Mouse (Mus musculus): ENCODE measurements around the gene Dst.

Dst gene

DNA sequence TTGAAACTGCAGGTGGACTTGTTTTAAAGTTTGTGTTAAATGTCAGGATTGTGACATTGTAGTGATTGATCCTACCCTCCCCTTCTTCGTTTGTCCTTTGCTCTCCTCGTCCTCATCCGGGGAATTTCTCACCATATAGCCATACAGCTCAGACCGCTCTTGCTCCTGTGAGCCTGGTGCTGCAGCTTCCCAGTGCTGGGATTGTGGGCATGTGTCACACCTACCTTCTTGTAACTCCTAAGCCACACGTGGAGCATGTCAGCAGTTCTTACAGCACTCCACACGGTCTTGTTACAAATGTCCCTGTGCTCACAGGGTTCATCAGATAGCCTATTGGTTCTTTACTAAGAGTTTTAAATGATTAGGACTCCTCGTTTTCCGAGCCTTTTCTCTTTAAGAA is 196.8 kb downstream of the Dst start:
- no peak for DNase-seq

DNA sequence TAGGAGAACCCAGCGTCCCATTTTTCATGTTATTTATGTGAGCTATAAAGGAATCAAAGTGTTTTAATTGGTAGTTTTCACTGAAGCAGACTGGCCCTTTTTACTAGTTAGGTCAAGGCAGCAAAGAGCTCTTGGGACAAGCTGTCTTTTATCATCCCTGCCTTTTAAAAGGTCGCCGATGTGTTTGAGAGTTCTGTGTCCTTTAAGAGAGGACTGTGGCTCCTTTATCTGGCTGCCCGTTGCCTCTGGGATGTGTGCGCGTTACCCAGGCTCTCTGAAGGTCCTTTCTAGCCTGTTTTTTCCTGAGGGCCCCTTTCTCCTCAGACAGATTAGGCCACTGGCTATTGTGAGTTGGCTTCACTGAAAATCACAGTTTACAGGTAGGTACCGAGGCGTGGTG is 198.6 kb downstream of the Dst start:
- no peak for DNase-seq

DNA sequence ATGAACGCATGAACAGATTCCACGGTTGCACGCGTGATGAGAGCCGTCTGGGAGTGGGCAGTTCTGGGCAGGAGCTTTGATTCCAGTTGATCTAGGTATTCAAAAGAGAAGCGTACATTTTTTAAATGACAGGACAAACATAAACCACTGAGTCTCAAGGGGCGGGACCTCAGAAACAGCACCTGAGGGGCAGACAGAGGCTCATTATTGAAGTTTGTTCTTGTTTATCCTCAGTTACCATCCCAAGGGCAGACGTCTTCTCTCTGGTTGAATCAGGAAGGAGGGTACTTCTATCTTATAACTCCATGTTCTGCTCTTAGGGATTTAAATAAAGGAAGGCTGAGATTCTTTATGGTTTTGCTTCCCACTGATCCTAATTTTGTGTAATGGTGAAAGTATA is 199.1 kb downstream of the Dst start:
- no peak for DNase-seq

DNA sequence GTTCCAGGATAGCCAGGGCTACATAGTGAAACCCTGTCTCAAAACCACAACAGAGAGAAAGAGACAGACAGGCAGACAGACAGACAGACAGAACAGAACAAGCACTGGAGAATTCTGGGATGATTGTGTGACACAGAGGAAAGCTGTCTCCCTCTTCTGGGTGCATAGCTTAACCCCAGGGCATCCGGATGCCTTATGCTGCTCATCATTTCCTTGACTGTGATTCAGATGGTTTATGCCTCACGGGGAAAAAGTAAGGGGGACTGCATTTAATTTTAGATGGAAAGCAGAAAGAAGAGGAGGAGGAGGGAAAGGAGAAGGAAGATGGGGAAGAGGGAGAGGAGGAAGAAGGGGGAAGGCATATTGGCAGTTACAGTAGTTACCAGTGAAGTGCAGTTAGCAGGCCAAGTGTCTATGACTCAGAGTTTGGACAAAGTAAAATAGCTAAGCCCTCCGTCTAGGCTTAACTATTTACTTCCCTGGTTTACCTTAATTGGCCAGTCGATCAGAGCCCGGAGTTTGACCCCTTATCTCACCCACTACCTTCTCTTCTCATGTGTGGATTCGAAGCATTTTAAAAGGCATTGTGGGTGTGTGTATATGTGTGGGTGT is 201.7 kb downstream of the Dst start:
- DNase-seq, result no peak

DNA sequence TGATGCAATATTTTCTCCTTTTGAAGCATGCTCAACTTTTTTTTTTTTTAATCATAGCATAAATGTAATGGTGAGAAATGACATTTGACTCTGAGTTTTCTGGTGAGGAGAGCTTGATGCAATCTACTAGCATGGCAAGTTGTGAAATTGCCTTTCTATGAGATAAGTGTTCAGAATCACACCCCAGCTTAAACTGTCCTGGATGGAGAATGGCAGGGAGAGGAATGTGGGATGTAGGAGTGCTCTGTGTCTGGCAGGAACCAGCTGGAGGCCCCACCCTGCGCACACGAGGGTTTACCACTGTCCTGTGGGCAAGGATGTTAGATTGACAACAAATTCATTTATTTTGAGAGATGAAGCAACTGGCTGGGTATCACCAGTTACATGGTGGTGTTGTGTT is 202.8 kb downstream of the Dst start:
- DNase-seq, result no peak

- DNase-seq, result no peak
Measured at GRCm38 (mm10) chr1:34111954-34112353, 203.9 kb downstream of the Dst start.

DNA sequence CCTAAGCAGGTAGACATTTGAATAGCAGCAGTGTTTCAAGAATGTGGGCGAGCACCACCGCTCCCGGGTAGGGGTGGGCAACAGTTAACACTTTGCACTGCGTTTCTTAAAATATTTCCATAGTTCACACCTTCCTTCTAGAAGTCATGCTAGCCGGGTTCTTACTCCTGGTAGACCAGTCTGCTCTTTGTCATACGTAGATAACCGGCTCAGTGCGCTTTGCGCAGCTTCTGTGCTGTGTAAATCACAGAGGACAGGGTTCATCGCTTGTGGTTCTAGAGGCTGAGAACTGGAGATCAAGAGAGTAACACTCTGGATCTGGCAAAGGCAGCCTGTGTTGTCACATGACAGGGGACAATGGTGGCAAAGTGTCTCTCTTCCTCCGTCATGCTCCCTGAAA is 208.4 kb downstream of the Dst start:
- no peak for DNase-seq

DNA sequence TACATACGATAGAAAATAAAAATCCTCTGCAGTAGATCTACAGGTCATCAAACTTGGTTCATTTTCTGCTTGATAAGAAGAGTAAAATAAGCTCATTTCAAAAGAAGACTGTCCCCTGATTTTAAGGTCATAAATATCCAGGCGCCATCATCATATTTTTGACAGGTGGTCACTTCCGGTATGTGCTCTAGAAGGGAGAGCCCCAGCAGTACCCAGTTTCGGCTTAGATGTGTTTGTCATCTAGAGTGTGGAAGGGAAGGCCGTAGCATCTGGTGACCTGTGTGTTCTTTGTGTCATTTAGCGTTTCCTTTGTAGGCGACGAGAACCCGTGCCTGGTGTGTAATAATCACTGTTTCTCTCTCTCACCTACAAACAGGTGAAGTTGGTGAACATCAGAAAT is 209.0 kb downstream of the Dst start:
- no peak for DNase-seq

DNA sequence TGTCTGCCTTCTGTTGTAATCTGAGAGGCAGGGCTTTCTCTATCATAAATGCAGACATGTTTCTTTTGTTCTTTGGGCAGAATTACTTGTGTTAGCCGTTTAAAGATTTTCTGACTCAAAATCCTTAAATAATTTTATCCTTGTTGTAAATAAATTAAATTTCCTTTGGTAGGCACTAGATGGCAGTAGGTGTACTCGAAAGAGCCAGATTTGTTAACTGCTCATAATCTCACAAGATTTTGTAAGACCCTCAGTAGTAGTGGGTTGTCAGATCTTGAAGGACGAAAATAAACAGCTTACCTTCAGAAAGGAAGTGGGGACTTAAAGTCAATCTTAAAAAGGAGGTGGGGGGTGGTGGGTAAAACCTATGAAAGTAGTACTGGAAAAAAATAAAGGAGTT is 209.7 kb downstream of the Dst start:
- no peak for DNase-seq

GRCm38 (mm10) chr1:34120066-34120465 is 212.0 kb downstream of the Dst start:
- no peak for DNase-seq

- DNase-seq, result no peak
Measured at GRCm38 (mm10) chr1:34120602-34121001, 212.6 kb downstream of the Dst start.

DNA sequence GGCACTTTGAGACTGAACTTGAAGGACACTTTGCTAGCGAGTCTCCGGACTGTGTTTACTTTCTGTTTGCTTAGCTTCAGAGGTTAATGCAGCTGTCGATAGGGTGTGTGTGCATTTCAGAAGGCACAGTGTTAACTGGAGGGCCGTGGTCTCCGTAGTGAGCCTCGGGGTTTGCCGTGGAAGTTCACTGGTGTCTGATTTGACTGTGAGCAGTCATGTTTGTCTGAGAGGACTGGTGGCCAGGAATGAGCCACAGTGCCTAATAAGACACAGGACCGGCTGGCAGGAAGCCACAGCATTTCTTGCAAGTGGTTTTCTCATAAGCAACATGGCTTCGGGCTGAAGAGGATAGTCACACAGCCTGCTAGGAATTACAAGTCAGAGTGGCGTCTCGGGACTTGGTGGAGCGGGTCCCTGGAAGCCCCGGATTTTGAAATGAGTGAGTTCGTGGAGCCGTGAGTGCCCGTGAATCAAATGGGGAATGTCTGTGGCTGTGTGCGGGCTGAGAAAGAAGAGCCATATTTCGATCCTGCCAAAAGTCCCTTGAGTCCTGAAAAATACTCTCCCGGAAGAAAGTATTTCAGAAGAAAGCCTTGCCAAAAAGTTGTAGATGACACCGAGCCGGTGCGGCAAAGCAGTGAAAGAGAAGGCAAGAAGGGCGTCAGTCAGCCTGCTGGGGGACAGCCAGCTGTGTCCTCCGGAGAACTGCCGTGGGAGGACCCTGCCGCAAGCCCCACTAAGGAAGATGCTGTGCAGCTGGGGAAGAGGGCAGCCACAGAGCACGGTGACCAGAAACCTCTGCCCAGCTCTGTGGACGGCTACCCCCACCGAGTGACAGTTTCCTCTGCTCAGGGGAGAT is 213.4 kb downstream of the Dst start:
- DNase-seq, result peak; percentile 82 to 85

- no peak for DNase-seq
Measured at GRCm38 (mm10) chr1:34122198-34122597, 214.2 kb downstream of the Dst start.

- no peak for DNase-seq
Measured at GRCm38 (mm10) chr1:34122905-34123304, 214.9 kb downstream of the Dst start.

DNA sequence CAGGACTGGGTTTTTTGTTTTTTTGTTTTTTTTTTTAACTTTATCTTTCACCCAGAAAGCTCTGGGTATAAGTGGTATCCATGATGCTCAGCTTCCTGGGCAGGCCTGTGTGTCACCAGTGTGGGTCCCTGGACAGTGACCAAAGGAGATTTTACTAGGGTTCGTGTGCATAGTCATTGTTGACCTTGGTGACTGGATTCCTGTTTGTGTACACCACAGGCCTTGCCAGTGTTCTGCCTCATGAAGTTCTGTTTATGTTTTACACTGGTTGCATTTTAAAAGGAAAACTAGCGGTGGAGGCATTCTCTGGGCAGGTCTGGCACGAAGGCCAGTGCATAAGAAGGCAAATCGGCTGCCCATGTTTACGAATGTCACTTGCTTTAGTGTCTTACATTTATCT is 215.3 kb downstream of the Dst start:
- no peak for DNase-seq

GRCm38 (mm10) chr1:34124376-34124775 is 216.4 kb downstream of the Dst start:
- no peak for DNase-seq

DNA sequence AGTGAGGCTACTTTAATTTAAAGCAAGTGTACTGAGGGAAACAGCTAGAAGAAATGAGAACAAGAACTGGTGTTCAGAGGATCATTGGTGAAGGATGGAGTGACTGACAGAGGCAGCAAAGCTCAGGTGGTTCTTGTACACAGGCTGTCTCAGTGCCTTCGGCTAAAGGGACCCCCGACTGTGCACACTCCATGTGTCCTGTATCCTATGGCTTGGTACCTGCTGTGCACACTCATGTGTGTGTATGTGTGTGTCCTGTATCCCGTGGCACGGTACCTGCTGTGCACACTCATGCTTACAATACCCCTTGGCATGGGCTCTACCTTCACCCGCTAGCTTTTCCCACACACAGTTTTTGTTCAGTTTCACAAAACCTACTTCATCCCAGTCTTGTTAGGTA is 217.1 kb downstream of the Dst start:
- DNase-seq, result no peak

DNA sequence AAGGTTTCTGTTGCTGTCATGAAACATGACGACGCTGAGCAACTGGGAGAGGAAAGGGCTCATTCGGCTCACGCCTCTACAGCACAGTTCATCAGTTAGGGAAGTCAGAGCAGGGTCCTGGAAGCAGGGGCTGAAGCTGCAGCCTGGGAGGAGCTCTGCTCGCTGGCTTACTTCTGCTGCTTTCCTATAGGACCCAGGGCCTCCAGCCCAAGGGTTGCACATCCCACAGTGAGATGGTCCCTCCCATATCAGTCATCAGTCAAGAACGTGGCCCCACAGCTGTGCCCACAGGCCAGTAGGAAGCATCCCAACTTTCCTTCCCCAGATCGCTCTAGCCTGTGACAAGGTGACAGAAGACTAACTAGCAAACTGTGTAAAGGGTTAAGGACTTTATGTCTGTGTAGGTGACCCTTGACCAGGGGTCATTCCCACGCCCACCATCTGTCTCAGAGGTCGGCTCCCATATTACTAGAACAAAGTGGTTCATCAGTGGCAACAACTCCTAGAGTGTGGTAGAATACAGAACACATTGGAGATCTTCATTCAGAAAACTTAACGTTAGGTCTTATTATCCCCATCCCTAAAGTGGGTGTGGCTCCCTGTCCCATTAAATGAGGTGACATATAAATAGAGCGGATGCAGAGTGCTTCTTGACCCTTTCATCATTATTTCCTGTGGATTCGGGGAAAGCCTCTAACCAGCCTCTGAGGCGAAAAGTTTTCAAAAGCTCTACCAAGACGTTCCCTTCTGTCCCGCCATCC is 219.9 kb downstream of the Dst start:
- peak; percentile 30 to 72 for DNase-seq

- DNase-seq, result no peak
Measured at GRCm38 (mm10) chr1:34128796-34129195, 220.8 kb downstream of the Dst start.

DNA sequence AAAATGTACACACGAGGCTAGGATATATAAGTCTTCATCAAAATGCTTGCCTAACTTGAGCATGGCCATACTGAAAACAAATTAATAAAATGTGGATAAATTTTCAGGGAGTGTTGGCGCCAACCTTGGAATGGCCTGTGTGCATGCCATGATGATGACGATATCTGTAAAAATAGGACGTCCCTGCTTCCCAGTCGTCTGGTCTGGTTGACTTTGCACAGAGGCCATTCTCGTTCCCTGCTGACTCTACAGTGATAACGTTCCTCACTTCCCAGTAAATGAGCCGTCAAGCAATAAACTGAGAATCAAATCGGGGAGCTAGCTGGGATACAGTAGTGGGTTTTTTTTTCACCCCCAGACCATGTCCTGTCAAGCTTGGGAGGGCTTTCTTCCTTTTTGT is 221.7 kb downstream of the Dst start:
- no peak for DNase-seq

GRCm38 (mm10) chr1:34130804-34131203 is 222.8 kb downstream of the Dst start:
- no peak for DNase-seq

DNA sequence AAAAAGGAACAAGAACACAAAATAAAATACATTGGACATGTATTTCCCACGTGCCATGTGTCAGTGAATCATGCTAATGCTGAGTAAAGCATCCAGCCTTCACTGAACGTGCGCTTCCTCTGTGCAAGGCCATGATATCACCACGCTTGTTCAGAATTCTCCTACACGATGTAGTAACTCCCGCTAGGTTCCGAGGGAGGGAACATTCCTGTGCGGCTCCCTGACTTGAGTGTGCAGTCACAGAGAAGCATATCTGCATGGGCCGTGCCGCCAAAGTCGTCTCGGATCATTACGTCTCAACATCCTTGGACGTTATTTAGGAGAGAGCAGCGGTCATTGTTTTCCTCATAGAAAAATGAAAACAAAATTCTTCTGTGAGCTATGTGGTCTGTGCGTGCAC is 224.8 kb downstream of the Dst start:
- no peak for DNase-seq

- DNase-seq, result no peak
Measured at GRCm38 (mm10) chr1:34135535-34135934, 227.5 kb downstream of the Dst start.

All from lung, postnatal 4 days (tissue).